Mouse (Mus musculus) layer of hippocampus, adult 2 months (tissue): Measurements from ENCODE around the gene Flrt1. TPM values are rescaled to one million over a fixed set of nuclear protein-coding genes. Genes with fewer than 3 reads are reported as not detected.
A peak's percentile ranks its signal among the peaks of the same experiment; 100 is the strongest.

ENCODE experiments used
- DNase-seq, 2 experiments: peaks; one replicate each; pipeline ENCODE4 v3.0.0; 2022; ENCODE audit warnings: low spot score in 2 of 2
- H3K27ac ChIP-seq: fragments of 200-600 bp; 2 replicates; pipeline ENCODE4 v1.8.1; 2022
- H3K4me3 ChIP-seq: fragments of 200-600 bp; 2 replicates; pipeline ENCODE4 v1.8.1; 2022; ENCODE audit warnings: mild to moderate bottlenecking
- CTCF ChIP-seq: fragments of 200-600 bp; conservative IDR thresholded peaks from 2 replicates; pipeline ENCODE4 v1.8.1; 2022; ENCODE audit warnings: antibody characterized with exemption, mild to moderate bottlenecking, moderate library complexity
- total RNA-seq, 2 experiments: library from RNA; stranded (reverse); gene quantifications; 2 replicates each; pipeline ENCODE4 v1.2.3; 2021

Flrt1 gene
- total RNA-seq, 2 experiments from 2014 or later: 17.9 to 19.5 TPM

DNA sequence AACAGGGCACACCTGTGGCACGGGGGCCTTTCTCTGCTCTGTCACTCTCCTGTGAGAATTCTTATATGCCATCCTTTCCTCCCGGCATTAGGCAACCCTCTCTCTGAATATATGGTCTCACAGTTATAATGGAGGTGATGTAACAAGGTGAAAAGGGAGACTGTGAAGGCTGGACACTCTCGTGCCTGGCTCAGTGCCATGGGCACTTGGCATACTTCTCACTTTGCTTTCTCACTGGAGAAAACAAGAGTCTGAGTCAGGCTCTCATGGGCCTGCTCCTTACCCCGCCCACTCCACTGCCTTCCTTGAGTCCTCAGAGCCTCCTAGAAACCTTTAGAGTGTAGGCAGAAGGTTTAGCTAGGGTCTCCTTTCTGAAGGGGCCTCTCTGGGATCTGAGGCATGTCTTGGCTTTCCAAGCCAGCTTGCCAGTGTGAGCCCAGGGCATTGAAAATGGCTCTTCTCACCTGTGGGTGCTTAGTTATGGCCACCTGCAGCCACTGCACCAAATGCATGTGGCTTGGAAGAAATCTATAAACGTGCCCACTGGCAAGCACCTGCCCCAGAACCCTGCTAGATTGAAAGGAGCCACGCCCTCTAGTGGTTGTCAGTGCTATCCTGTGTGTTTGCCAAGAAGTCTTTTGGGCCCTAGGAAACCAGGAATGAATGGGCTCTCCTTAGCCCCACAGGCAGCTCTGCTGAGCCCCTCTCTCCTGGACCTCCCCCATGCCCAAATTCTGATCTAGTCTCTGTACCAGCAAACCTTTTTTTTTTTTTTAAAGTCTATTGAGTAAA is 2.8 kb upstream of the Flrt1 start:
- H3K4me3 ChIP-seq: no peak overlapping the region
- TF ChIP-seq CTCF: peak; percentile 69
- DNase-seq: no peak
- H3K27ac ChIP-seq: no peak overlapping the region

GRCm38 (mm10) chr19:7107174-7107573 is 1.6 kb upstream of the Flrt1 start:
- TF ChIP-seq CTCF: no peak
- no peak for DNase-seq
- no peak overlapping the region for H3K4me3 ChIP-seq
- no peak overlapping the region for H3K27ac ChIP-seq

DNA sequence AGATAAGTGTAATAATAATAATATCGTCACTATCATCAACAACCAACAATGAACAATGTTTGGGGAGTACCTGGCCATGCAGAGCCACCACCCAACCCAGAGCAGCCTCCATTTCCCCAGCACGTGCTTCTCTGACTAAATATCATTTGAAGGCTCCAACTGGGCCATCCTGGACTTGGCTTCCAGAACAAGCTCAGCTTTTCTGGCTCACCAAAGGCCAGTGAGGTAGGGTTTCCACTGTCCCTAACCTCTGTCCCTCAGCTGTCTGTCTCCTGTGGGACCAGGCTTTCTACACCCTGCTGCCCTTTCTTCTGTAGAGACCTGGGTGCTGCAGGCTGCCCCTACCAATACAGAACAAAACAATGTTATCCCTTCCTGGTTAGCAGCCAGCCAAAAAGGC is 1.0 kb upstream of the Flrt1 start:
- no peak for DNase-seq
- no peak overlapping the region for H3K27ac ChIP-seq
- no peak overlapping the region for H3K4me3 ChIP-seq
- no peak for TF ChIP-seq CTCF

DNA sequence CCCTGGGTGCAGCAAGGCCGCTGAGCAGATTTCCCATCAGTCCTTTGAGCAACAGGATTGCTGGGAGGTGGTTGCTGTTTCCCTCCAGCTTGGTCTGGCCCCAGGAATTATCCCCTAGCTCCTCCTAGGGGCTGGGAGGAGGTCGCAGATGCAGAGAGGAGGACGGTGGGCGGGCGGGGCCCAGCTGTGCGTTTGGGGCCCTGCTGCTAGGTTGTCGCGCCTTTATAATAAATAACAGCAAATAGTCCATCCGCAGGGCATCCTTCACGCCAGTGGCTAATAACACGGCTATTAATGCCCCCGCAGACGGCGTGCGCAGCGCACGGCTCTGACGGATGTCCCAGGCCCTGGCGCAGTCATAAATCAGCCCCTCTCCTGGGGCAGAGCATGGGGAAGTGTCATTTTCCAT is 1.5 kb downstream of the Flrt1 start:
- peak; percentile 34 for TF ChIP-seq CTCF
- no peak for DNase-seq
- peak overlapping the region; percentile 36; the same call in 1 of the 2 replicates for H3K27ac ChIP-seq
- no peak overlapping the region for H3K4me3 ChIP-seq

GRCm38 (mm10) chr19:7103349-7103992 is 2.1 kb downstream of the Flrt1 start:
- no peak for TF ChIP-seq CTCF
- peak overlapping the region; percentile 36; the same call in 1 of the 2 replicates for H3K27ac ChIP-seq
- DNase-seq: no peak
- H3K4me3 ChIP-seq: no peak overlapping the region

GRCm38 (mm10) chr19:7102039-7102438 is 3.5 kb downstream of the Flrt1 start:
- no peak overlapping the region for H3K27ac ChIP-seq
- no peak for TF ChIP-seq CTCF
- H3K4me3 ChIP-seq: no peak overlapping the region
- no peak for DNase-seq

DNA sequence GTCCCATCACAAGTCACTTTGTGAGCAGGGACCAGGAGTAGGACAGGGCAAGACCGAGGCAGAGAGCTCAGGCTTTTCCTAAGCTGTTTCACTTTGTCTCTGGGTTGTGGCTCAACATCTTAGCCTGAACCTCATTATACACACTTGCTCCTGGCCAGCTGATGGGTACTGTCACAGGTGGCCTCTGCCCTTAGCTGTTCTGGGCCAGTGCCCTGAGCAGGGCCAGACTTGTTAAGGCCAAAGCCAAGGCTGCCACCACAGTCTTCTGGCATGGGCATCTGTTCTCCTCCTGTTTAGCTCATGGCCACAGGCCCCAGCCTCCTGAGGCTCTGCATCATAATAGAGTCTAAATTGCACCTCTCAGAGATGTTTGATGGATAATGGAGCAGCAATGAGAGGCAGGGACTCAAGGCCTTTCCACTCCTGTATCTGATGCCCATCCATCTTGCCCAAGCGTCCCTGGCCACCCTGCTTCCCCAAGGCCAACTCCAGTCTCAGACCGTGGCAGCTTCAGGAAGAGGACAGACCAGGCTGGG is 5.8 kb downstream of the Flrt1 start:
- Histone ChIP-seq H3K27ac (no peak overlapping the region), H3K4me3 (no peak overlapping the region)
- TF ChIP-seq CTCF: no peak
- no peak for DNase-seq

GRCm38 (mm10) chr19:7092756-7093155 is 12.8 kb downstream of the Flrt1 start:
- H3K4me3 ChIP-seq: no peak overlapping the region
- no peak for TF ChIP-seq CTCF
- H3K27ac ChIP-seq: no peak overlapping the region; the same call in 1 of the 2 replicates
- no peak for DNase-seq

- no peak for DNase-seq
- no peak for TF ChIP-seq CTCF
- Histone ChIP-seq H3K4me3 (no peak overlapping the region), H3K27ac (0 out of 2 replicates have a peak overlapping the region, but pooled peaks have one; percentile 14)
Observed at GRCm38 (mm10) chr19:7091448-7092050, 14.0 kb downstream of the Flrt1 start.

DNA sequence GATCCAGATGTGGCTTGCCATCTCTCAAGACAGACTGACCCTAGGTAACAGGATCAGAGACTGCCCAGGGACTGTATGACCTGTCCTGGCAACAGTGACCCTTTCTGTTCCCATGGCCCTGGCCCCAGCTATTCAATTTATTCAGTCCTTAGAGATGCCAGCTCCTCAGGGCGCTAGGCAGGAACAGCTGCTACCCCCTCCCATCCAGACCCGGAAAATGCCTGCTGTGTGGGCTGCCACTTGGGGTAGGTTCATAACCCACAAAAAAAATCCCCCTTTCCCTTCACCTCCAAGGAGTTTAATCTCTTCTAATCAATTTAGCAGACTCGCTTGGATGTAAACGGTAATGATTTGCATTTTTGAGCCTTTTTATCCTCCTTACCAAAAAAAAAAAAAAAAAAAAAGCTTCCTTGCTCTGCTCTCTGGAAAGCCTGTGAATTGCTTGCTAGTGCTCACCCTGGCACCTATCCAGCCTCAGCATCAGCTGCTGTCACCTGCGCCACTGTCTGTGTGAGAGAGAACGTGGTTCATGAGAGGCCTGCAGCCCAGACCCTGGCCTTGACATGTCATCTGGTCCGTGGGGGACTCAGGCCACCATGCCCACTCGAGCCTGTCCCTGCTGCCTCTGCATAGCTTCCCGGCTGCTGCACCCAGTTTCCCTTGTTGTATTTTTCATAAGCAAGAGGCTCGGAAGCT is 15.0 kb downstream of the Flrt1 start:
- H3K4me3 ChIP-seq: no peak overlapping the region
- DNase-seq: no peak
- peak overlapping the region; percentile 70 for H3K27ac ChIP-seq
- no peak for TF ChIP-seq CTCF

GRCm38 (mm10) chr19:7089842-7090251 is 15.7 kb downstream of the Flrt1 start:
- H3K27ac ChIP-seq: peak overlapping the region; percentile 70
- H3K4me3 ChIP-seq: no peak overlapping the region
- no peak for TF ChIP-seq CTCF
- no peak for DNase-seq

- no peak for TF ChIP-seq CTCF
- H3K27ac ChIP-seq: peak overlapping the region; percentile 36; the same call in 1 of the 2 replicates
- DNase-seq: no peak
- no peak overlapping the region for H3K4me3 ChIP-seq
Observed at GRCm38 (mm10) chr19:7089050-7089449, 16.5 kb downstream of the Flrt1 start.

GRCm38 (mm10) chr19:7088558-7088957 is 17.0 kb downstream of the Flrt1 start:
- peak; percentile 35 to 61 for DNase-seq
- H3K4me3 ChIP-seq: no peak overlapping the region
- TF ChIP-seq CTCF: no peak
- peak overlapping the region; percentile 46 for H3K27ac ChIP-seq
